Mouse (Mus musculus) thymus, adult 2 months (tissue): ENCODE measurements around the gene Gemin7.

Experiments used
- CTCF ChIP-seq: fragments of 200-500 bp; IDR thresholded peaks from 2 replicates; pipeline ENCODE4 v1.5.1; 2012; ENCODE audit warnings: mild to moderate bottlenecking, control low read depth, low read length, moderate library complexity, borderline replicate concordance; ENCODE audit not compliant: control insufficient read depth, poor library complexity, insufficient read depth; ENCODE audit errors: extremely low read depth
- POLR2A ChIP-seq: fragments of 200-500 bp; IDR thresholded peaks from 2 replicates; pipeline ENCODE4 v1.6.1; 2012; ENCODE audit warnings: mild to moderate bottlenecking, low read length, control low read depth, moderate library complexity; ENCODE audit not compliant: control insufficient read depth, poor library complexity, insufficient read depth; ENCODE audit errors: extremely low read depth

- TF ChIP-seq POLR2A (no peak), CTCF (no peak)
Observed at GRCm38 (mm10) chr7:19564455-19564854, 12.9 kb downstream of the Gemin7 start.
